2 mouse cellular contexts compared by ENCODE assay signal in genomic region chr3:33838877-33839276, GRCm38 (mm10).
TF ChIP-seq lines count a peak whose summit lies in the region.

No protein-coding gene starts in this region.

TF ChIP-seq in CH12.LX, 34 proteins besides CTCF, POLR2A, EP300 and RAD21 (continued from another document):
- TF ChIP-seq USF1 (IDR thresholded peaks at IDR 0.05; ENCODE audit: low read depth, low read length) (no peak), RCOR1 (conservative IDR thresholded peaks at IDR 0.05; ENCODE audit: low read depth, low read length) (no peak), CHD1 (IDR thresholded peaks at IDR 0.05; ENCODE audit: low read depth, low read length) (no peak), IRF4 (IDR thresholded peaks at IDR 0.05; ENCODE audit: low read depth, low read length) (no peak), GABPA (IDR thresholded peaks at IDR 0.05; ENCODE audit: insufficient replicate concordance, low read depth, low read length) (no peak), JUN (IDR thresholded peaks at IDR 0.05; ENCODE audit: insufficient read depth, low read depth, low read length) (no peak), BHLHE40 (IDR thresholded peaks at IDR 0.05; ENCODE audit: low read depth, low read length) (no peak), ELF1 (IDR thresholded peaks at IDR 0.05; ENCODE audit: low read depth, low read length) (no peak), MAFK (IDR thresholded peaks at IDR 0.05; ENCODE audit: insufficient replicate concordance, low read length) (no peak)

TF ChIP-seq in MEL, 35 proteins besides CTCF, POLR2A, EP300 and RAD21 (continued from another document):
- no peak for TF ChIP-seq ZC3H11A (IDR thresholded peaks at IDR 0.05; ENCODE audit: low read depth, low read length)
- no peak for TF ChIP-seq POLR2AphosphoS2 (IDR thresholded peaks at IDR 0.05; ENCODE audit: low read length)
- TF ChIP-seq TBP (IDR thresholded peaks at IDR 0.05; ENCODE audit: low read depth, low read length): no peak
- no peak for TF ChIP-seq MAFK (IDR thresholded peaks at IDR 0.05; ENCODE audit: borderline replicate concordance, low read depth, low read length)
- no peak for TF ChIP-seq MAZ (IDR thresholded peaks at IDR 0.05; ENCODE audit: low read depth, low read length)
